Mouse (Mus musculus): ENCODE measurements around the gene Plce1. TPM values are rescaled to one million over a fixed set of nuclear protein-coding genes. Genes with fewer than 3 reads are reported as not detected.

Plce1 gene
- 1 to 10 TPM; 4.5 to 6.0 TPM for total RNA-seq (2021)
- long read RNA-seq, experiment 1, partial matches to known transcripts = 2 of 3 reads
- long read RNA-seq, experiment 1, other reads (novel, unspliced or antisense) = 1 of 3 reads
- long read RNA-seq, experiment 2 = 0 reads

GRCm38 (mm10) chr19:38480731-38481621 lies at the start of gene Plce1:
Plce1 (plus strand) TSS chr19:38481109.
- DNase-seq (ENCODE audit: low spot score) = no peak

DNA sequence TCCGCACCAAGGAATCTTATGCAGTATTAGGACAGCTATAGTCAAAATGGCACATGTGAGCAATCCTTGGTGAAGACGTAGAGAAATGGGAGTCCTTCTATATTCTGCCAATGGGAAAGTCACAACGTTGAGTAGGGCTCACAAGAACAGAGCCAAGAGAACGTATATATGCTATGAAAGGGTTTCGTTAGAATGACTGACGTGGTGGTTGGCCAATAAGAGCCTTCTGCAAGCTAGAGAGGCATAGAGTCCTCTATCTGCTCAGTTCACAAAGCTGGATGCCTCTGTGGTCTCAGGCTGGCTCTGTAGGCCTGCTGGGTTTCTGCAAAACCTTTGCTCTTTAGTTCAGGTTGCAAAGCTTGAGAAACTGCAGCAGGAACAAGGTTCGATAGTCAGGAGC lies 49.6 kb upstream of the Plce1 start:
- DNase-seq (ENCODE audit: low spot score) = no peak

GRCm38 (mm10) chr19:38432021-38432420 lies 48.9 kb upstream of the Plce1 start:
- no peak for DNase-seq (ENCODE audit: low spot score)

DNA sequence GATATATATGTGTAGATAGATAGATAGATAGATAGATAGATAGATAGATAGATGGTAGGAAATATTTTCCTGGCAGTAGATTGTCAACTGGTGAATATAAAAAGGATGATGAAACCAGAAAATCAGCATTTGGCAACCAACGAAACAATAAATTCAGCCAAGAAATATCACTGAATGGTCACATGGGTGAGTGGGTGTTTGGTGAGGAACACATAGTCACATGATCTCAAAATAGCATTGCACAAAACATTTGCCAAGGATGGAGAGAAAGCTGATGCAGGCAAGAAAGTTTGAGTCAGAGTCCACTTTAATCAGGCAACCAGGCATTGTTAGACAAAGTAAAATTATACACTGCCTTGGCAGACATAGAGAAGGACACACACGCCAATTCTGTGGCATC lies 47.5 kb upstream of the Plce1 start:
- DNase-seq (ENCODE audit: low spot score) = peak; percentile 50

GRCm38 (mm10) chr19:38435221-38435620 lies 45.7 kb upstream of the Plce1 start:
- DNase-seq (ENCODE audit: low spot score) = no peak

- no peak for DNase-seq (ENCODE audit: low spot score)
Measured at GRCm38 (mm10) chr19:38441860-38442259, 39.0 kb upstream of the Plce1 start.

DNA sequence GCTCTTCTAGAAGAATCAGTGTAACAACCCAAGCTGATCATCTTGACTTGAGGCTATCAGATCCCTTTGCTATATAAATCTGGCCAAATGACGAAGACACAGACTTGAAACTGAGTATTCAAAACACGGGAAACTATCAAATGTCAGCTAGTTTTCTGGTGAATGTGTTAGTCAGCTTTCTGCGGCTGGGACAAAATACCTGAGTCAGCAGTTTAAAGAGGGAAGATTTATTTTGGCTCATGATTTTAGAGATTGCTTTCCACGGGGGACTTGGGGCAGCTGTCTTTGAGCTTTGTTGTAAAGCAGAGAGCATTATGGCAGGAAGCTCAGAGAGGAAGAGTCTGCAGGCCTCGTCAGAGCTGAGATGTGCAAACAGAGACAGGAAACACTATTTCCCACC lies 35.2 kb upstream of the Plce1 start:
- no peak for DNase-seq (ENCODE audit: low spot score)

DNA sequence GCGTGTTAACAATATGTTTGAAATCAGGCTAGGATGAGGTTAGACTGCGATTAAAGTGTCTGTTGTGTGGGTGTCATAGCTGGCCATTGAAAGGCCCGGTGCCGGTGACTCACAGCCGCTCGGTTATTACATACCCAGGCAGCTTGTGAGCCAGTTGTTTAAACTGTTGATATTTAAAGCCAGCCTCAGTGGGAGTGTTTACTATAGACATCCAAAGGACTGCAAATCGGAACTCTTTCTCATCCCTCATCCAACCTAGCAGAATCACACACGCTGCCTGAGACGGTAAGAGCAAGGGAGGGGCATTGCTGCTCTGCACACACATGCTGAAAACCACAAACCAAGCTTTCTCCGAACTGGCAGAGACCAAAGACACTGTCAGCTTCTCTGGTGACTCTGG lies 25.7 kb upstream of the Plce1 start:
- DNase-seq (ENCODE audit: low spot score) = no peak

DNA sequence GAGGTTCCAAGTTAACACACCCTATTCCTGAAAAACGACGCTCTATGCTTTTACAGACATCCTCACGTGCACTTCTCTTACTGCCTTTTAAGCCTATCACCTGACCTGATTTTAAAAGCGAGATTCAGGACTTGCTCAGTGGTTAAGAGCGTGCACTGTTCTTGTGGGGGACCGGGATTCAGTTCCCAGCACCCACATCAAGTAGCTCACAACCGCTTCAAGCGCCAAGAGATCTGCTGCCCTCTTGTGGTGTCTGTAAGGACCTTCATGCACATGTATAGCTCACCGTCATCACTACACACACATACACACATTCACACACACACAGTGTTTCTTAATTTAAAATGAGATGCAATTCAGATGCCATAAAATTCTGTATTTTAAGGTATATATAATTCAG lies 21.9 kb upstream of the Plce1 start:
- DNase-seq (ENCODE audit: low spot score) = no peak

DNA sequence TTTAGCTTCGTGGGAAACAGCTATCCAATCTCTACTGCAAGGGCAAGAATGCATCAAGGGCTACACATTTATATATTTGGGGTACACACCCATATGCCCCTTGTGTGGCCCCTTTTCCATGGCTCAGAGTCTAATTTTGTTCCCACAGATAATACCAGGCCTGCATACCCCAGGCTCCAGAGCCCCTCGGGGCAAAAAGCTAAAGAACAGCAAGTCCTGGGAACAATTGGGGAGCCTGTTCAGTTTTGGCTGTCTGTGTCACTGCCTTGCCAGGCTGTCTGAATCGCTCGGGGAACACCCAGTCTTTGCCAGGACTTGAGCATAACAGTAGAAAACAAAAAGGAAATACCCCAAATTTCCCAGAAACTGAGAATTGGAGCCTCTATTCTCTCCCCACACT lies 20.2 kb upstream of the Plce1 start:
- DNase-seq (ENCODE audit: low spot score) = no peak

GRCm38 (mm10) chr19:38470257-38470893 lies 10.5 kb upstream of the Plce1 start:
- DNase-seq (ENCODE audit: low spot score) = no peak

DNA sequence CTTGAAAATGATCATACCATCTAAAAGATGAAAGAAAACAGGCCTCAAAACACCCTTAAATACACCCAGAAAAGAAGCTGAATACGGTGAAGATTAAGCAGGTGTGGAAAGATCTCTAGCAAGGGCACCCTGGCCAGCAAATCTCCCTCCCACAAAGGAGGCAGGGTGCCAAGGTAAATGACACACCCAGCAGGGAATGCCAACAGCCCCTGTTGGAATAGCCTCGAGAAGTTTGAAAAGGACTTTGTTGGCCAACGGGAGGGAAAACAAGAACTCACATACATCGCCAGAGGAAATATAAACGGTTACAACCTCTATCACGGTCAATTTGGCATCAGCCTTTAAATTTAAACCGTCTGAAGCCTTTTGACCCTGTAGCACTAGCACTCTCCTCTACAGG lies 5.5 kb upstream of the Plce1 start:
- no peak for DNase-seq (ENCODE audit: low spot score)

- DNase-seq (ENCODE audit: low spot score) = no peak
Measured at GRCm38 (mm10) chr19:38478286-38478685, 2.6 kb upstream of the Plce1 start.

GRCm38 (mm10) chr19:38478948-38479347 lies 2.0 kb upstream of the Plce1 start:
- DNase-seq (ENCODE audit: low spot score) = peak; percentile 56

DNA sequence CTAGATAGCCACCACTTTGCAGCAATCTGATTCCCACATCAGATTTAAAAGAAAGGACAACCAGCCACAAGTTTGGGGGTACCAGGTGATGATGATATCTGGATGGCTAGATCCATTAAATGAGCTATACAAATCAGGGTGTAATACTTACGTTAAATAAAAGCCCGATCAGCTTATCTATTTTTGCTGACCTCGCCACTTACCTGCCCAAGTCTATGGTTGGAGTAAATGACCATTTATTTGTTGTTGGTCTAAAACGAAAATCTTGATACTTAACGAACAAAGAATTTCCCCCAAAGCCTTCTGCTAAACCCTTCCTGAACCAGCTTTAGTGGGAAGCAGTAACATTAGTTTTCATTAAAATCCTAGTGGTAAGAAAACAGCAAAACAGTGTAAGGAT lies 1.4 kb upstream of the Plce1 start:
- no peak for DNase-seq (ENCODE audit: low spot score)

DNA sequence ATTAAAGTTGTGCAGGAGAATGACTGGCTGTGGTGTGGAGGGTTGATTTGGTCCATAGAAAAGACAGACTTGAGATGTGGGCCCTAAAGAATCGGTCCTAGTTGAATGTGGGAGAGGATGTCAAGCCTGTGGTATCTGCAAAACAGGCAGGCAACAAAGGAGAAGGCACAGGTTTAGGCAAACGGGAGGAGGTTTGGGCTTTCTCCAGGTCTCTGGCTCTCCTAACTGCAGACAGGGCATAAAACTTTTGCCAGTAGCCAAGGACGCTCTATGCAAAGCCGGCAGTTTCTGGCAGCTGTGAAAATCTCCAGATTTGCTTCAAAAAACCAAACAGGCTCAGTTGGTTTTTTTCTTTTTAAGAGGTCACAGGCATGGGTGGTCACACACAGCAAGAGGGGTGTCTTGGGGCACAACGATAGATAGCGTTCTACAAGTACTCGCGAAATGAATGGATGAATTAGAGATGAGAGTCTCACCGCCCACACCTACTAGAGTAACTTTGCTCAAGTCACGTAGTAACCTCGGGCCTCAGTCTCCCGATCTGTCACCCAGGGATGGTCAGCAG lies 671 bp upstream of the Plce1 start:
- DNase-seq (ENCODE audit: low spot score) = no peak

- no peak for DNase-seq (ENCODE audit: low spot score)
Measured at GRCm38 (mm10) chr19:38481906-38482305, 997 bp downstream of the Plce1 start.

GRCm38 (mm10) chr19:38482406-38483181 lies 1.7 kb downstream of the Plce1 start:
- DNase-seq (ENCODE audit: low spot score) = no peak

- no peak for DNase-seq (ENCODE audit: low spot score)
Measured at GRCm38 (mm10) chr19:38485779-38486555, 5.1 kb downstream of the Plce1 start.

DNA sequence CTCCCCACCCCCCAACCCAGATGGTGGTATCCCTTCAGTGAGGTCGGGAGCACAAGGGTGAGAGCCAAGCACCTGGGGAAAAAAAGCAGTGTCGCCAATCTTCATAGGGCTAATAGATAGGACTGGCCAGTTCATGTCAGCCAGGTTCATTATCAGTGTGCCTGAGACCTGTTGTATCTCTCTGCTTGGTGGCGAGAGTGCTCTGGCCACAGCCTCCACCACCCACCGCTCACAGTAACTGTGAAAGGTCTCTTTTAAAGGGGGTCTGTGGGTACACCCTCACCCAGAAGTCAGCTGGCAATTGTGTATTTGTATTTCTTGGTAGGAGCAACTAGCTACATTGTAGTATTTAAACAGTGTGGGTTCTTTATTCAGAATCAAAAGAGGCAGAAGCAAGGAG lies 6.6 kb downstream of the Plce1 start:
- DNase-seq (ENCODE audit: low spot score) = no peak
